ENCODE assay signal across 7 mouse cellular contexts in the genomic region with DNA sequence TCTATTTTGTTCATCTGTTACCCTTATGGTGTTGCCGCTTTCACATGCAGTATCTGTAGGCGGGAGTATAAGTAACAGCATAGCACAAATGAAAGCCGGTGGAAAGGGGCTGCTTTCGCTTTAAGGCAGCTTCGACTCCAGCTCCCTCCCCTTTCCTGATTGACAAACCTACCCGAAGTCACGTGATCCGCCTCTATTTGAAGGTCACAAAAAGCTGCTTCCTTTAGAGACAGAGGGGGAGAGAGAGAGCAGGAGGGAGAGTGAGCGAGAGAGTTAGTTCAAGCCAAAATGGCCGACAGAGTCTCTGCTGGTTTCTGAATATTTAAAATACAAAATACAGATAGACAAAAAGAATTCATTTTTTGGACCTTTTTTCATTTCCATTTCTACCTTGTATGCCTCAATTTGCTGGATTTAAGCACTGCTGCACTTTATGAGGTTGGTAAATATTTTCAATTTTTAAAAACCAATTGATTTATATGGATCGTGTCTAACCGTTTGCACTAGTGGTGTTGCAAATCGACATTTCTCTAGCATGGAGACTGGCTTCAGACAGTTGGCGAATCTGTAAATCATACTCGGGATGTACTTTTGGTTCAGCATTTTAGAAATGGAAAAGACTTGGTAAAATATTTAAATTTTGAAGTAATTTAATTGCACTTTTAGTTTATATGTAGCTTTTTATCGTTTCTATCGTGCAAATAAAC.
DNase-seq lines count a peak whose midpoint lies in the region; ATAC-seq and TF ChIP-seq lines count a peak whose summit lies in the region.

No protein-coding gene starts in this region.

- peak; percentile 89 for ATAC-seq in intestine, postnatal 0 days
- peak; percentile 89 for ATAC-seq in midbrain, embryonic 12.5 days (ENCODE audit: low FRiP score, low read depth)

- H3K27ac ChIP-seq in embryonic facial prominence, embryonic 10.5 days (replicated peaks) = peak overlapping the region; percentile 95
- peak overlapping the region; percentile 42 for H3K27ac ChIP-seq in intestine, postnatal 0 days (ENCODE audit: low read depth, low read length)
- H3K27ac ChIP-seq in midbrain, embryonic 12.5 days (replicated peaks) = peak overlapping the region; percentile 91
- peak overlapping the region; percentile 38 for H3K27ac ChIP-seq in small intestine, adult 2 months (ENCODE audit: insufficient read depth, low read depth, low read length)

- H3K36me3 ChIP-seq in embryonic facial prominence, embryonic 10.5 days (replicated peaks) = no peaks in the 10 kb centered on the region
- H3K36me3 ChIP-seq in intestine, postnatal 0 days (ENCODE audit: control insufficient read depth, insufficient read depth) = no peaks in the 10 kb centered on the region
- H3K36me3 ChIP-seq in midbrain, embryonic 12.5 days = no peaks in the 10 kb centered on the region
- no peaks in the 10 kb centered on the region for H3K36me3 ChIP-seq in small intestine, adult 2 months (ENCODE audit: control insufficient read depth, insufficient read depth, low read length)

- under 1% methylated on average over 17 of the region's 17 CpGs for WGBS in embryonic facial prominence, embryonic 10.5 days
- under 1% methylated on average over 17 of the region's 17 CpGs for WGBS in intestine, postnatal 0 days
- WGBS in midbrain, embryonic 12.5 days = under 1% methylated on average over 17 of the region's 17 CpGs
- under 1% methylated on average over 17 of the region's 17 CpGs for WGBS in small intestine, adult 2 months

- H3K9me3 ChIP-seq in embryonic facial prominence, embryonic 10.5 days = no peaks in the 10 kb centered on the region
- H3K9me3 ChIP-seq in intestine, postnatal 0 days (ENCODE audit: control insufficient read depth) = no peaks in the 10 kb centered on the region
- no peaks in the 10 kb centered on the region for H3K9me3 ChIP-seq in midbrain, embryonic 12.5 days

- TF ChIP-seq CTCF in intestine, postnatal 0 days (IDR thresholded peaks at IDR 0.05; ENCODE audit: low read depth) = peak; percentile 60
- no peak for TF ChIP-seq CTCF in small intestine, adult 2 months (IDR thresholded peaks at IDR 0.05; ENCODE audit: extremely low read depth, insufficient read length, insufficient replicate concordance, low read depth, low read length)

- H3K4me1 ChIP-seq in embryonic facial prominence, embryonic 10.5 days = peaks cover 46% of the 10 kb centered on the region
- peaks cover 5% of the 10 kb centered on the region; the same call in 1 of the 2 replicates for H3K4me1 ChIP-seq in intestine, postnatal 0 days (replicated peaks; ENCODE audit: control insufficient read depth, insufficient read depth, low read length)
- peaks cover 38% of the 10 kb centered on the region for H3K4me1 ChIP-seq in midbrain, embryonic 12.5 days
- H3K4me1 ChIP-seq in small intestine, adult 2 months (ENCODE audit: control insufficient read depth, insufficient read depth, insufficient read length, low read length) = peaks cover 6% of the 10 kb centered on the region; the same call in 1 of the 2 replicates

- H3K27me3 ChIP-seq in embryonic facial prominence, embryonic 10.5 days (replicated peaks; ENCODE audit: low read depth, poor library complexity, severe bottlenecking) = no peaks in the 10 kb centered on the region
- H3K27me3 ChIP-seq in intestine, postnatal 0 days (replicated peaks; ENCODE audit: control insufficient read depth, insufficient read depth, low read length) = no peaks in the 10 kb centered on the region
- H3K27me3 ChIP-seq in midbrain, embryonic 12.5 days = no peaks in the 10 kb centered on the region
- H3K27me3 ChIP-seq in small intestine, adult 2 months (ENCODE audit: control insufficient read depth, insufficient read depth, low read length) = no peaks in the 10 kb centered on the region

- H3K4me3 ChIP-seq in embryonic facial prominence, embryonic 10.5 days = peak overlapping the region; percentile 73
- H3K4me3 ChIP-seq in intestine, postnatal 0 days (ENCODE audit: low read depth, low read length) = peak overlapping the region; percentile 52
- peak overlapping the region; percentile 48 for H3K4me3 ChIP-seq in midbrain, embryonic 12.5 days
- no peak overlapping the region for H3K4me3 ChIP-seq in small intestine, adult 2 months (ENCODE audit: low read depth, low read length)

- DNase-seq in adrenal gland, postnatal 10 days = peak; percentile 93
- peak; percentile 90 for DNase-seq in embryonic facial prominence, embryonic 10.5 days (ENCODE audit: low spot score)
- DNase-seq in gonadal fat pad, adult 2 months (ENCODE audit: low read depth) = peak; percentile 87
- peak; percentile 89 for DNase-seq in left cerebral cortex, postnatal 4 days

- peak; percentile 93 for TF ChIP-seq POLR2A in small intestine, adult 2 months (IDR thresholded peaks at IDR 0.05; ENCODE audit: low read depth, low read length)

- intact Hi-C loops in left cerebral cortex, postnatal 4 days (cut with DNase I) = loop anchor here (5.0 kb wide), 1 partner anchor 86 kb away; a partner anchor contains a TSS

- H3K4me2 ChIP-seq in intestine, postnatal 0 days (replicated peaks; ENCODE audit: low read depth) = peak overlapping the region; percentile 64
- peak overlapping the region; percentile 58 for H3K4me2 ChIP-seq in midbrain, embryonic 12.5 days (replicated peaks)

- peak overlapping the region; percentile 61 for H3K9ac ChIP-seq in intestine, postnatal 0 days (ENCODE audit: low read depth, low read length)
- H3K9ac ChIP-seq in midbrain, embryonic 12.5 days (replicated peaks) = peak overlapping the region; percentile 63

Comparison
In these comparisons a context has a peak if more than half of its experiments do, and no peak if none do; other contexts are left out.
1. H3K27ac ChIP-seq: peak in every context shown above with its lines; median percentile 95 in embryonic facial prominence, embryonic 10.5 days; 91 in midbrain, embryonic 12.5 days; 42 in intestine, postnatal 0 days; 38 in small intestine, adult 2 months.